Mouse (Mus musculus): ENCODE measurements around the gene Pakap.

- TF ChIP-seq CTCF (IDR thresholded peaks at IDR 0.05; ENCODE audit: borderline replicate concordance, extremely low read depth, insufficient read depth, insufficient read length), result no peak
- no peak for TF ChIP-seq POLR2A (IDR thresholded peaks at IDR 0.05; ENCODE audit: borderline replicate concordance, extremely low read depth, insufficient read depth, insufficient read length, poor library complexity, severe bottlenecking)
These were observed 284.6 kb downstream of the Pakap start for GRCm38 (mm10) chr4:57852461-57853040.
